Mouse (Mus musculus): ENCODE measurements at regions not wholly inside any gene's neighbourhood (a gene's known extent, or its start where the extent isn't known, plus 50 kb on each side); places are given as distances from the start of the nearest gene placed in this dataset.

DNA sequence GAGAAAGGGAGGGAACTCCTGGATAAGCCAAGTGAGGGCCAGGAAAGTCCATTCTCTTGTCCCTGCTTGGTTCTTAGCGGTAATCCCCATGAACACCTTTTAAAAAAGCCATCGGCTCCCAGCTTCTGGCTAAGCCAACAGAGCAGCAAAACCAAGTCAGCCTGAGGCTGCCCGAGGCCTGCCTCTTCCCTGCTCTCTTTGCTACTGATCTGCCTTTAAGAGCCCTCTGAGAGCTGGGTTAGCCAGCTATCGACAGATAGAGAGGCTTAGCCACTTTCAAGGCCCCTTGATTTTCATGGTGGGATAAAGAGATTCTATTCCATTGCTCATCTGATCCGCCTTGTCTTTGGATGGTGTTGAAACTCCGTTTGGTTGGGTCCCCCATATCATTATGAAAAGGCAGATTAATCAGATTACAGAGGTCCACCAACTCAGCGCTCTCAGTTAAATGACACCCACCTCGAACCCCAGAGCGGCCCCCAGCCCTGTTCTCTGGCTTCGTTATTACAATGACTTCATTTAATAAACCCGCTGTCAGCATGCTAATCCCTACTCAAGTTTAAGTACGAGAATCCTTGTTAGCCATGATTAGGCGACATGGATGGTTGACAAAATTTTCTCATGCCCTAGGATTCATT, 66.1 kb downstream of the Slc4a3 start:
- 74% methylated on average over 13 of the region's 13 CpGs for WGBS
- H3K9me3 ChIP-seq (ENCODE audit: control insufficient read depth, low read length), result no peaks in the 10 kb centered on the region
- no peak for ATAC-seq (ENCODE audit: low read depth)

DNA sequence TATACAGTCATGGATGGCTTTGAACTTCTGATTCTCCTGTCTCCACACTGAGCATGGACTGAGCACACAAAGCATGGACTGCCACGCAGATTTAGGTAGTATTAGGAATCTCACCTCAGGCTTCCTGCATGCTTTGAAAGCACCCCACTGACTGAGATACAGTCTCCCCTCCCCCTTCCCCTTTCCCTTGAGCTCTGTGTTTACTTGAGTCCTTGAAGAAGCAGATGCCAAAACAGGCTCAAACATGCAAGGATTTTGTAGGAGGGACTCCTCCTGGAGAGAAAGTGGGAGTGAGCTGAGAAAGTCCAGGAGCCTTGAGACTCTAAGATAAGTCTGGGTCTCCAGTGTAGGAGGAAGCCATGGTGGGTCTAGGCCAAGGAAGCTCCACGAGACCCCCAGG, 67.1 kb downstream of the Slc4a3 start:
- no peaks in the 10 kb centered on the region for H3K36me3 ChIP-seq (ENCODE audit: control insufficient read depth, insufficient read depth, low read length)
- WGBS, result 37% methylated on average over 2 of the region's 2 CpGs

More for the DNA sequence above, 66.1 kb downstream of the Slc4a3 start:
- H3K4me2 ChIP-seq (ENCODE audit: low read depth, low read length), result no peak overlapping the region
- no peaks in the 10 kb centered on the region for H3K27me3 ChIP-seq (ENCODE audit: control insufficient read depth, insufficient read depth, low read depth, low read length)
- no peak overlapping the region for H3K4me3 ChIP-seq (ENCODE audit: low read length)
- H3K36me3 ChIP-seq (ENCODE audit: control insufficient read depth, insufficient read depth, low read length), result no peaks in the 10 kb centered on the region
- no peak overlapping the region for H3K9ac ChIP-seq (ENCODE audit: low read length)
- H3K27ac ChIP-seq (ENCODE audit: low read length), result no peak overlapping the region
- no peaks in the 10 kb centered on the region for H3K4me1 ChIP-seq (replicated peaks; ENCODE audit: control insufficient read depth, insufficient read depth, low read length)

DNA sequence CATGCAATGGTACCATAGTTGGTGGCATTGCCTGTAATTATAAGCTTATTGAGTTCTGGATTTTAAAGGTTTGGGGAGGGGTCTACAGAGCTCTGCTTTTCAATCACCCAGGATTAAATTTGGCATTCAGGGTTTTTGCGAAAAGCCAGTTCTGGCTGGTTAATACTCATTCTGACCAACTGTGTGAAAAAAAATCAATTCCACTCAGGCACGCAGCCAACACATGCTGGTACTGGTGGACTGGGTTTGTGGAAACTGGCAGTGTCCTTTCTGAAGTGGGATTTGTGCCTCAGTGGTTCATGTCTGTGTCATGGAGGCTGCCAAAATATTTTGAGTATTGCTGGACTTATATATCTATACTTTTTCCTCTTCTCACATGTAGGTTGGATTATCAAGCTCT, 70.9 kb downstream of the Slc4a3 start:
- no peak for ATAC-seq (ENCODE audit: low read depth)
- Histone ChIP-seq H3K4me3 (ENCODE audit: low read length) (no peak overlapping the region), H3K9ac (ENCODE audit: low read length) (no peak overlapping the region), H3K4me2 (ENCODE audit: low read depth, low read length) (no peak overlapping the region), H3K27me3 (ENCODE audit: control insufficient read depth, insufficient read depth, low read depth, low read length) (no peaks in the 10 kb centered on the region), H3K9me3 (ENCODE audit: control insufficient read depth, low read length) (no peaks in the 10 kb centered on the region), H3K4me1 (replicated peaks; ENCODE audit: control insufficient read depth, insufficient read depth, low read length) (no peaks in the 10 kb centered on the region), H3K36me3 (ENCODE audit: control insufficient read depth, insufficient read depth, low read length) (no peaks in the 10 kb centered on the region), H3K27ac (ENCODE audit: low read length) (no peak overlapping the region)
- 86% methylated on average over 2 of the region's 2 CpGs for WGBS

More for the DNA sequence above, 67.1 kb downstream of the Slc4a3 start:
- H3K9ac ChIP-seq (ENCODE audit: low read length), result no peak overlapping the region
- H3K27ac ChIP-seq (ENCODE audit: low read length), result no peak overlapping the region
- no peak overlapping the region for H3K4me3 ChIP-seq (ENCODE audit: low read length)
- H3K4me2 ChIP-seq (ENCODE audit: low read depth, low read length), result no peak overlapping the region
- no peaks in the 10 kb centered on the region for H3K4me1 ChIP-seq (replicated peaks; ENCODE audit: control insufficient read depth, insufficient read depth, low read length)
- no peak for ATAC-seq (ENCODE audit: low read depth)
- H3K9me3 ChIP-seq (ENCODE audit: control insufficient read depth, low read length), result no peaks in the 10 kb centered on the region
- no peaks in the 10 kb centered on the region for H3K27me3 ChIP-seq (ENCODE audit: control insufficient read depth, insufficient read depth, low read depth, low read length)

DNA sequence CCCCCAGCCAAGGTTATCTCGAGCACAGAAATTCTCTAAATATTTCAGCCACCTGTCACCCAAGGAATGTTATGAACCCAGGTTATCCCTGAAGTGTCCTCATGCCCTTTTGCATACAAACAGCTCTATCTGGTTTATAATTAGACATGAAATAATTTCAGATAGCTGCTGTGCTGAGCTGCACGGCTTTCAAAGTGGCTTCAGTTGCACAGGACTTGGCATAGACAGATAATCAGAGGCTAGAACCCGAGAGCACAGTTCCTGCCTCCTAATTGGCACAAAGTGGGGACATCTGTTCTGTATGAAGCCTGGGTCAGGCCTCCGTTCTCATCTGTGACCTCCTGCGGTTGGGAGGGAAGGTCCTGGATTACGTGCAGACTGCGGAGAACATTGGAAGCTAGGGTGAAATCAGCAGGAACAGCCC, 72.3 kb downstream of the Slc4a3 start:
- no peak overlapping the region for H3K9ac ChIP-seq (ENCODE audit: low read length)
- H3K4me1 ChIP-seq (replicated peaks; ENCODE audit: control insufficient read depth, insufficient read depth, low read length), result no peaks in the 10 kb centered on the region
- no peaks in the 10 kb centered on the region for H3K9me3 ChIP-seq (ENCODE audit: control insufficient read depth, low read length)
- no peaks in the 10 kb centered on the region for H3K27me3 ChIP-seq (ENCODE audit: control insufficient read depth, insufficient read depth, low read depth, low read length)
- no peak overlapping the region for H3K4me2 ChIP-seq (ENCODE audit: low read depth, low read length)
- 31% methylated on average over 7 of the region's 7 CpGs for WGBS
- no peak overlapping the region for H3K27ac ChIP-seq (ENCODE audit: low read length)
- H3K4me3 ChIP-seq (ENCODE audit: low read length), result no peak overlapping the region
- ATAC-seq (ENCODE audit: low read depth), result no peak
- H3K36me3 ChIP-seq (ENCODE audit: control insufficient read depth, insufficient read depth, low read length), result no peaks in the 10 kb centered on the region

DNA sequence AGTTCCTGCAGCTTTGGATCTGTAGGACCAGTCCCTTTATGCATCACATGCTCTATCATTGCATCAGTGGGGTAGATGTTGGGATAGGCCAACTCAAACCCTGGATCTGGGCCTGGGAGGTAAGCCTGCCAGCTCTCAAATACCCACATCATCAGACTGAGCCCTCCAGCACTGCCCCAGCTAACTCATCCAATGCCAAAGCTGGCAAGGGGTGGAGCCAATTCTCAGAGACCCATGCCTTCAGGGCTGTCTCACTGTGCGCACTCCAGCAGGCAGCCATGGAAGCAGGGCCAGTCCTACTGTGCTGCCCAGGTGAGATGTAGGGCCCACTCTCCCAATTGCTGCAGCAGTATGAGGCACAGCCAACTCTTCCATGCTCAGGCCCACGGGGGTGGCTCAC, 84.2 kb downstream of the Slc4a3 start:
- 75% methylated on average over 2 of the region's 2 CpGs for WGBS
- no peak overlapping the region for H3K9ac ChIP-seq (ENCODE audit: low read length)
- no peak overlapping the region for H3K4me2 ChIP-seq (ENCODE audit: low read depth, low read length)
- H3K27ac ChIP-seq (ENCODE audit: low read length), result no peak overlapping the region
- H3K4me1 ChIP-seq (replicated peaks; ENCODE audit: control insufficient read depth, insufficient read depth, low read length), result no peaks in the 10 kb centered on the region
- ATAC-seq (ENCODE audit: low read depth), result no peak
- no peaks in the 10 kb centered on the region for H3K9me3 ChIP-seq (ENCODE audit: control insufficient read depth, low read length)
- no peak overlapping the region for H3K4me3 ChIP-seq (ENCODE audit: low read length)
- no peaks in the 10 kb centered on the region for H3K27me3 ChIP-seq (ENCODE audit: control insufficient read depth, insufficient read depth, low read depth, low read length)
- no peaks in the 10 kb centered on the region for H3K36me3 ChIP-seq (ENCODE audit: control insufficient read depth, insufficient read depth, low read length)

DNA sequence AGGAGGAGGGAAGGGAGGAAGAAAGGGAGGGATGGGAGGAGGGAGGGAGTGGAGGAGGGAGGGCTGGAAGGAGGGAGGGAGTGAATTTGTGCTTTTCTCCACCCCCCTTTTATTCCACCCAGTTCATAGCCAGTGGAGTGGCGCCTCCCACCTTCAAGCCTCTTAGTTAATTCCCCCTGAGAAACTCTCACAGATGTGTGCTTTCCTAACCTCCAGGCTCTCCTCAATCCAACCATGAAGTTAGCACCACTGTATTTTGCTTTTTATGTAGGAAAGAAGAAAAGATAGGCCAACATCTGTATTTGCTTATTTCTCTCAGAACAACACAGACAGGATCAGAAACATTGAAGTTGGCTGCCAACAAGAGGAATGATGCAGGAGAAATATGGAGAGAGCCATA, 85.7 kb downstream of the Slc4a3 start:
- no peaks in the 10 kb centered on the region for H3K4me1 ChIP-seq (replicated peaks; ENCODE audit: control insufficient read depth, insufficient read depth, low read length)
- no peaks in the 10 kb centered on the region for H3K27me3 ChIP-seq (ENCODE audit: control insufficient read depth, insufficient read depth, low read depth, low read length)
- H3K36me3 ChIP-seq (ENCODE audit: control insufficient read depth, insufficient read depth, low read length), result no peaks in the 10 kb centered on the region
- 64% methylated on average over 1 of the region's 1 CpGs for WGBS
- H3K9me3 ChIP-seq (ENCODE audit: control insufficient read depth, low read length), result no peaks in the 10 kb centered on the region
- no peak overlapping the region for H3K4me2 ChIP-seq (ENCODE audit: low read depth, low read length)
- no peak overlapping the region for H3K9ac ChIP-seq (ENCODE audit: low read length)
- H3K4me3 ChIP-seq (ENCODE audit: low read length), result no peak overlapping the region
- H3K27ac ChIP-seq (ENCODE audit: low read length), result no peak overlapping the region
- ATAC-seq (ENCODE audit: low read depth), result no peak

DNA sequence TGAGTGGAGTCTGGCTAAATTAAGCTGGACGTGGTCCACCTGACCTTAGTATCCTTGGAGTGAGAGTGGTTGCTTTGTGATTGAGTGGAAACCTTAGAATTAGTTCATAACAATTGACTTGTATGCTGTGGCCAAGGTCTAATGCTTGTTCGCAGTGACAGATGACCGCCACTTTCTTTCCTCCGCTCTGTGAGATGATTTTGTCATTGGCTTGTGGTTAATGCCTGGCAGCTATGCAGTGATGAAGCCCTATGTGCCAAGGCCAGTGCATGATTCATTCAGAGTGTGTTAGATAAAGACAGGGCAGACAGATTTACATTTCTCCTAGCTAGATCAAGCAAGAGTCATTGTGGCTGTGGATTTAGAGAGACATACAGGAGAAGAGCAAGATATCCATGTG, 89.5 kb downstream of the Slc4a3 start:
- no peak overlapping the region for H3K4me3 ChIP-seq (ENCODE audit: low read length)
- no peak overlapping the region for H3K9ac ChIP-seq (ENCODE audit: low read length)
- H3K27ac ChIP-seq (ENCODE audit: low read length), result no peak overlapping the region
- no peaks in the 10 kb centered on the region for H3K27me3 ChIP-seq (ENCODE audit: control insufficient read depth, insufficient read depth, low read depth, low read length)
- H3K4me2 ChIP-seq (ENCODE audit: low read depth, low read length), result no peak overlapping the region
- no peaks in the 10 kb centered on the region for H3K4me1 ChIP-seq (replicated peaks; ENCODE audit: control insufficient read depth, insufficient read depth, low read length)
- no peaks in the 10 kb centered on the region for H3K9me3 ChIP-seq (ENCODE audit: control insufficient read depth, low read length)
- no peak for ATAC-seq (ENCODE audit: low read depth)
- no peaks in the 10 kb centered on the region for H3K36me3 ChIP-seq (ENCODE audit: control insufficient read depth, insufficient read depth, low read length)
- WGBS, result 81% methylated on average over 4 of the region's 4 CpGs

DNA sequence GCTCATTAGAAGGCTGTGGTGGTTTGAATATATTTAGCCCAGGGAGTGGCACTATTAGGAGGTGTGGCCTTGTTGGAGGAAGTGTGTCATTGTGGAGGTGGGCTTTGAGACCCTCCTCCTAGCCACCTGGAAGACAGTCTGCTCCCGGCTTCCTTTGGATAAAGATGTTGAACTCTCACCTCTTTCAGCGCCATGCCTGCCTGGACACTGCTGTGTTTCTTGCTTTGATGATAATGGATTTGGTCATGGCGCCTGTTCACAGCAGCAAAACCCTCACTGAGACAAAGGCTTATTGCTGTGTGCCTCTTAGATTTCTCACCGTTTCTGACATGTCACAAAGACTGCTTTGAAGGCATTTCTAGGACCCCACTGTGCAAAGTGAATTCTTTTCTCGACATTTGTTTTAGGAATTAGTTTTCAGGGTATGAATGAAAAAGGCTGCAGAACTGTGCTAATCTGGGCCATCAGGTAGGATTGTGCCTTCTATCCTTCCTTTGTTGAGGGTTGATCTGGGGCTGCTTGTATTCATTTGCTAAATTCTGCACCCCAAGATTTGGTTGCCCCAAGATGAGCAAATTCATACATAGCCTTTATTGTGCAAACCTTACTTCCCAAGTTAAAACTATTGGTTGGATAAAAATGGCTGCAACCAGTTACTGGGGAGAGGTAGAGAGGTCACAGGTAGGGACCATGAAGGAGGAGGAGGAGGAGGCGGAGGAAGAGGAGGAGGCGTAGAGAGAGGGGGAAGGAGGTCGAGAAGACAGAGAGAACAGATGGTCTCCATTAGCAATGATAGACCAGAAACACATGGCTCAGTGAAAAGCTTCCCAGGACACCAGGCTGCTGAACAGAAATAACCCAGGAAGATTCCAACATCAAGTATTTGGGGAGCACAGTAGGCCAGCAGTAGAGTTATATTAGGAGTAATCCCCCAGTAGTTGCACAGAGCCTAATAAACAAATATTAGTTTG, 93.2 kb downstream of the Slc4a3 start:
- no peak for ATAC-seq (ENCODE audit: low read depth)

DNA sequence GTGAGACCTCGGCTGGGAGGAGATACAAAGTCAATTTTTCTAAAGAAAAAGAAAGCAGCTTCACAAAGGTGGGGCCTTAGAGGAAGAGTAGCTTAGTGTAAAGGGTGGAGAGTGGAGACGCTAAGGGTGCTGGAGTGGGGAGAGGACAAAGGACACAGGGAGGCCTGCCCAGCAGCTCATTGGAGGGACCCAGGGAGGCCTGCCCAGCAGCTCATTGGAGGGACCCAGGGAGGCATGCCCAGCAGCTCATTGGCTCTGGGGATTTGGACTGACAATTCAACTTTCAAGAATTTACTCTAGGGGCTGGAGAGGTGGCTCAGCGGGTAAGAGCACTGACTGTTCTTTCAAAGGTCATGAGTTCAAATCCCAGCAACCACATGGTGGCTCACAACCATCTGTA, 96.4 kb downstream of the Slc4a3 start:
- no peak overlapping the region for H3K27ac ChIP-seq (ENCODE audit: low read length)
- no peaks in the 10 kb centered on the region for H3K4me1 ChIP-seq (replicated peaks; ENCODE audit: control insufficient read depth, insufficient read depth, low read length)

More for the DNA sequence above, 93.2 kb downstream of the Slc4a3 start:
- WGBS, result 67% methylated on average over 8 of the region's 8 CpGs
- H3K36me3 ChIP-seq (ENCODE audit: control insufficient read depth, insufficient read depth, low read length), result no peaks in the 10 kb centered on the region
- no peaks in the 10 kb centered on the region for H3K27me3 ChIP-seq (ENCODE audit: control insufficient read depth, insufficient read depth, low read depth, low read length)
- no peak overlapping the region for H3K4me2 ChIP-seq (ENCODE audit: low read depth, low read length)
- H3K4me1 ChIP-seq (replicated peaks; ENCODE audit: control insufficient read depth, insufficient read depth, low read length), result no peaks in the 10 kb centered on the region
- H3K9ac ChIP-seq (ENCODE audit: low read length), result no peak overlapping the region
- H3K27ac ChIP-seq (ENCODE audit: low read length), result no peak overlapping the region
- no peak overlapping the region for H3K4me3 ChIP-seq (ENCODE audit: low read length)
- no peaks in the 10 kb centered on the region for H3K9me3 ChIP-seq (ENCODE audit: control insufficient read depth, low read length)

More for the DNA sequence above, 96.4 kb downstream of the Slc4a3 start:
- Histone ChIP-seq H3K4me3 (ENCODE audit: low read length) (no peak overlapping the region), H3K9ac (ENCODE audit: low read length) (no peak overlapping the region), H3K36me3 (ENCODE audit: control insufficient read depth, insufficient read depth, low read length) (no peaks in the 10 kb centered on the region), H3K9me3 (ENCODE audit: control insufficient read depth, low read length) (no peaks in the 10 kb centered on the region), H3K27me3 (ENCODE audit: control insufficient read depth, insufficient read depth, low read depth, low read length) (no peaks in the 10 kb centered on the region), H3K4me2 (ENCODE audit: low read depth, low read length) (no peak overlapping the region)
- no peak for ATAC-seq (ENCODE audit: low read depth)
- 55% methylated on average over 3 of the region's 3 CpGs for WGBS

Measured in lung, embryonic 16.5 days (tissue).